Mouse (Mus musculus): ENCODE data around the gene Def8. TPM values are rescaled to one million over a fixed set of nuclear protein-coding genes. Genes with fewer than 3 reads are reported as not detected.
A peak's percentile ranks its signal among the peaks of the same experiment; 100 is the strongest.
"Not testable (repeated sequence)": the region's sequence is repeated elsewhere in the genome, so short reads cannot be mapped to it uniquely, and the experiment has no call there.

Gene Def8
- polyA plus RNA-seq, 1 experiment = 41.8 TPM

DNA sequence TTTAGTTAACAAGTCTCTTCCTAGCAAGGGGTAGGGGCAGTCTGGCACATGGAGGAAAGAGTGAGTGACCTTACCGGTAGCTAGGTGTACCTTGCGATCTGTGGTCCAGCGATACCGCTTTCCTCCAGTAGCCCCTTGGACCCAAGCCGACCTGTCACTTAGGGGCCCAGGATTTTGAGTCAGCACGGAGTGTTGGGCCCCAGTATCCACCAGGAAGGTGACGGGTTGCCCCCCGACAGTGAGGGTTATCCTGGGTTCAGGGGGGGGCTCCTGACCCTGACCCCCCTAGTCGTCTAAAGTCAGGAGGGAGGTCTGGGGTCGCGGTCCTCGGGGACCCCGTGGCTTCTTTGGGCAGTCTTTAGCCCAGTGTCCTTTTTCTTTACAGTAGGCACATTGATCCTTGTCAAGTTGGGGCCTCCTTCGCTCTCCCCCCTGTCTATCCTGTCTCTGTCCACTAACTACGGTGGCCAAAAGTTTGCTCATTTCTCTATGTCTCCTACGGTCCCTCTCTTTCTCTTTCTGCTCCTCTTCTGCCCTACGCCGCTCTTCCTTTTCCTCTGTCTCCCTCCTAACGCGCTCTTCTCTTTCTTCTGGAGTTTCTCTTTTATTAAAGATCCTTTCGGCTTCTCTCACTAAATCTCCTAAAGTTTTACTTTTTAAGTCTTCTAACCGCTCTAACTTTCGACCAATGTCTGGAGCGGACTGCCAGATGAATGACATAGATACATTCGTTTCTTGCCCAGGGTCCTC is 8.5 kb downstream of the Def8 start:
- no peak for DNase-seq (ENCODE audit: extremely low spot score in 1 of 2, low spot score in 1 of 2)

DNA sequence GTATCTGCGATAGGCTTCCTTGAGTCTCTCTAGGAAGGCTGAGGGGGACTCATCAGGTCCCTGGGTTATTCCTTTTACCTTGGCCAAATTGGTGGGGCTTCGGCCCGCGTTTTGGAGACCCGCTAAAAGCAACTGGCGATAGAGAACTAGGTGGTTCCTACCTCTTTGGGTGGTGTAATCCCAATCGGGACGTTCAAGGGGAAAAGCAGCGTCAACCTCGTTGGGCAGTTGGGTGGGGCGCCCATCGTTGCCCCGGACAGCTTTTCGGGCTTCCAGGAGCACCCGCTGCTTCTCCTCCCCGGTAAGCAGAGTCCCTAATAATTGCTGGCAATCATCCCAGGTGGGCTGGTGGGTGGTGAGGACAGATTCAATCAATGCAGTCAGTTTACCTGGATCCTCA is 9.1 kb downstream of the Def8 start:
- DNase-seq (ENCODE audit: extremely low spot score in 1 of 2, low spot score in 1 of 2) = no peak

DNA sequence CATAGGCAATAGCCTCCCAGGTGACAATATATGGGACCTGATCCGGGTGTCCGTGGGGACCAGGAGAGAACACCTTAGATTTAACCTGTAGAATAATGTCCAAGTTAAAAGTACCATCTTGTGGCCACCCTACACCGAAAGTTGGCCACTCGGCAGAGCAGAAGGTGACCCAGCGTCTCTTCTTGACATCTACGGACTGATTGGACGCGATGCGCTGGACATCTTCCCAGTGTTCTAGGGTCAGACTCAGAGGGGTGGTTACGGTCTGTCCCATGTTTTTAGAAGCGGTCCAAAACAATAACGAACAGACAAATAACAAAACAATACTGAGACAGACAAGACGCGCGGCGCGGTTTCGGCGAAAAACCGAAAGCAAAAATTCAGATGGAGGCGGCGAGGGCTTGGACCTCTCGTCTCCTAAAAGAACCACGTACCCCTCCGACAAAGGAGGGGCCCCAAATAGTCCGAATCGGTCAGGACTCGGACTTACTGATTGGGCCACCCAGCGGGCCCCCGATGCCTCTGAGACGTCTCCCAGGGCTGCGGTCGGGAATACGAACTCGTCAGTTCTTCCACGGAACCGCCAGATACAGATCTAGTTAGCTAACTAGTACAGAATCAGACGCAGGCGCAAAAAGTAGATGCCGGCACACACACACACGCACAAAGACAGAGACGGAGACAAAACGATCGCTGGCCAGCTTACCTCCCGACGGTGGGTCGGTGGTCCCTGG is 10.1 kb downstream of the Def8 start:
- DNase-seq (ENCODE audit: extremely low spot score in 1 of 2, low spot score in 1 of 2) = not testable (repeated sequence)

DNA sequence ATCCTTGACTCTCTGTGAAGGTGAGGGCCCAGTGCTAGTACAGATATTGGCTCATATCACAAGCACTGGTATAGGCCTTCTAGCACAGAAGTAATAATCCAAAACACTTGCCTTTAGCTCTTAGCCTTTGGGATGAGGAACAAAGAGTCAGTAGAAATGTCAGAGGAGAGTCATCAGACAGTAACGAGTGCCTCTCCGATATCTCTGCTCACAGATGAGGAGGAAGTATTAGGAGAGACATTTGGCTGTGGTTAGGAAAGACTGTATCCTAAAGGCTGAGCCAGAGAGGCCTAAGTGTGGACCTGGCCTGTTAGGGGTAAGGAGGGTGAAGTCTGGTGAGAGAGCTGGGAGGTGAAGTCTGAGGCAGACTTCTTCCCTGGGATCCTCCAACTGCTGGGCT is 18.5 kb downstream of the Def8 start:
- DNase-seq (ENCODE audit: extremely low spot score in 1 of 2, low spot score in 1 of 2) = no peak

DNA sequence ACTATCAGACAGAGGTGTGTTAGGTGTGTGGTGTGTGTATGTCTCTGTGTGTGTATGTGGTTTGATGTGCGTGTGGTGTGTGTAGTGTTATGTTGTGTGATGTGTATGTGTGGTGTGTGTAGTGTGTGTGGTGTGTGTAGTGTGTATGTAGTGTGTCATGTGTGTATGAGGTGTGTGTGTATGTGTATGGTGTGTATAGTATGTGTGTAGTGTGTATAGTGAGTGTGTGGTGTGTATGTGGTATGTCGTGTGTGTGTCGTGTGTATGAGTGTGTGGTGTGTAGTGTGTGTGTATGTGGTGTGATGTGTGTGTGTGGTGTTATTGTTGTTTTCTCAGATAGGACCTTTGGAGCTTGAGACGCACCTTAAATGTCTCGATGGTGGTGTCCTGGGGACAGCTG is 19.0 kb downstream of the Def8 start:
- DNase-seq (ENCODE audit: extremely low spot score in 1 of 2, low spot score in 1 of 2) = no peak

DNA sequence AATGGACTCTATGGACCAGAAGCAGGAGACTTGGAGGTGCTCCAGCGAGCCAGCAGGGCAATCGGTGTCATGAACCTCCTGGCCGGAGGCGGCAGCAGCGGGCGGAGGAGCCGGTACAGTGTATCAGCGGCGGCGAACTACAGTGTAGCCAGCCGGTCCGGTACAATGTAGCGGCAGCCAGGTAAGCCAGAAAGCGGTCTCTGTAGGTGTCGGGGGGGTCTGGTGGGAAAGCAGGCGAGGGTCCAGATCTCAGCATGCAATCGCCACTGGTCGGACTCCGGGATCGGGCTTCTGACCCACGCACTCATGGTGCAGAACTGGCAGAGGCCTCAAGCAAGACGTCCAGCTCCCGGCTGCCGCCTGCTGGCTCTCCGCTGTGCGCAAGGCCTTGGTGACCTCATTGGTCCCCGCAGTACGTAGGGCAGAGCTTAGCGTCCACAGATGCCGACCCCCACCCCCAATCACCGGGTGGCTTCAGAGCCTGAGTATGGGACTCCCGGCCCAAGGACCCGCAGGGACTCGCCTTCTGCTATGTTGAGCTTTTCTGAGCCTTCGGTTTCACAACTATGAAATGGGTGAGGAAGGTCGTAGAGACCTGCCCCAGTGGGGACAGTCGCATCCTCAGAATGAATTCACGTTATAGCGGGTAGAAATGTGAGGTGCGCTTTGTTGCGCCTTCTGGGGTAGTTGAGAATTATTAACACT is 19.7 kb downstream of the Def8 start:
- peak; percentile 82 to 96 for DNase-seq (ENCODE audit: extremely low spot score in 1 of 2, low spot score in 1 of 2)

DNA sequence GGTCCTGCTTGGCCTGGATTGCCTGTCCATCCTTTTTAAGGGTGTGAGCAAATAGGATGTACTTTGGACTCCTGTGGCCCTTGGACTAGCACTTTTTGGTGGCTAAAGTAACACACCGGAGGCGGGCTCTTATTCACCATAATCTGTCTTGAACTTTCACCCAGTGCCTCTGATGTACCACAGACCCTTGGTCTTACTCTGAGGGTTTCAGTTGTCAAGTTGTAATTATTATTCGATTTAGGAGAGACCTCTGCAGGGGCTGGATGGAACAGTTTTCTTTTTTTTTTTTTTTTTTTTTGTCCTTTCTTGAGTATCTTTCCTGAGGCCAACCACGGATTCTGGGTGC is 20.2 kb downstream of the Def8 start:
- DNase-seq (ENCODE audit: extremely low spot score in 1 of 2, low spot score in 1 of 2) = peak in 1 of 2 experiments; percentile 14

DNA sequence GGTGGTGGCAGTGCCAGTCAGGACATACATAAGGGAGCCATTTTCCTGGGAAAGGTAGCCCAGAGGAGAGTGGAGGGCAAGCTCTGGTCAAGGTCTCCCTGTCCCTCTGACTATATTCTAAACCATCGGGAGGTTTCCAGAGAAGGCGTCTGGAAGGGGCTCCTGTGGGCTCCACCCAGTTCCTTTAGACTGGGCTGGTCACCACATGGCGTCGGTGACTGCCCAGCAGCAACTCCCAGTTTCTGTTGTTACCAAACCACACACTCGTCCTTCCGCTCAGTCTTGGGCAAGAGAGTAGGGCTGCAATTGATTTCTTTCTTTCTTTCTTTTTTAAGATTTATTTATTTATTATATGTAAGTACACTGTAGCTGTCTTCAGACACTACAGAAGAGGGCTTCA is 20.8 kb downstream of the Def8 start:
- no peak for DNase-seq (ENCODE audit: extremely low spot score in 1 of 2, low spot score in 1 of 2)

DNA sequence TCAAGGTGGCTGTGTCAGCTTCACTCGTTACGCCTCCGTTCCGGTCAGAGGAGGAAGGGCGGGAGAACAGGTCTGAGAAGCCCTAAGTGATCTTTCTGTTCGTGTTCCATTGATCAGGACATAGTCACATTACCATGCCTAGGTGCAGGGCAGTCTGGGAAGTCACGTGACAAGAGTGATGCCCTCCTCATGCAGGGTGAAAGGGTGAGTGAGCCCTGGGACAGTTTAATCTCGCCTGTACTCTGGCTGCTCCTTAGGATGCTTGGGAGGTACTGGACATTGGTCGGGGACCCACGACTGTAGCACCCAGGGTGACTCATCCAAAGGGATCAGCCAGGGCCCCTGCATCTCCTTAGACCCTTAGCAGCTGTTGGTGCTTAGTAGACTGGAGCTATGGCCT is 22.7 kb downstream of the Def8 start:
- no peak for DNase-seq (ENCODE audit: extremely low spot score in 1 of 2, low spot score in 1 of 2)

DNA sequence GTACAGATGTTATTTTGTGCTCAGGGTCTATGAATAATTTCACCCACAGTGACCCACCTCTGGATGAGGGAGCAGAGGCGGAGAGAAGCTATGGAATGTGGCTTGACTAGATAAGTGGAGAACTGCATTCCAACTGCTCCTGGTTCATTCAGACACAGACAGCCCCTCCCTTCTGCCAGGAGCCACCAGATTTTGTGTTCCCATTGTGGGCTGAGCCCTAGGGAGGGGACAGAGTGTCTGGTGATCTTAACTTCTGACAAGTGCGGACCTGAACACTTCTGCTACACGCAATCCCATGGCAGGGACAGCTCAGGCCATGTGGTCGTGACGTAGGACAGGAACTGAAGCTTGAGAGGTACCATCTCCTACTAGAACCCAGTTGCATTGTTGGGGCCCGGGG is 23.5 kb downstream of the Def8 start:
- DNase-seq (ENCODE audit: extremely low spot score in 1 of 2, low spot score in 1 of 2) = no peak

DNA sequence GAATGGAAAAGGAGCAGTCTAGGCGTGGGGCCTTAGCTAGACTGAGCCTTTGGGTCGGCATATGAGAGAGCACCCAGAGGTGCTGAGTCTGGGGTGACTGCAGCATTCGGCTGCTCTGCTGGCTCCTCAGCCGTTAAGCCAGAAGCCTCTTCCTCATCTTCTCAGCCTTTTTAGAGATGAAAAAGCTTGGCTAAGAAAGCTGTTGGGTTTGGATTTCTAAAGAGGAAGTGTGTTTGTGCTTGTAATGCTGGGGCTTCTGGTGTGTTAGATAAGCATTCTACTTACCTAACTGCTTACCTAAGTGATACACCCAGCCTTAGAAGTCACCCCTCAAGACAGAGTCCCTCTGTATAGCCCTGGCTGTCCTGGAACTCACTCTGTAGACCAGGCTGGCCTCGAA is 27.5 kb downstream of the Def8 start:
- DNase-seq (ENCODE audit: extremely low spot score in 1 of 2, low spot score in 1 of 2) = no peak

DNA sequence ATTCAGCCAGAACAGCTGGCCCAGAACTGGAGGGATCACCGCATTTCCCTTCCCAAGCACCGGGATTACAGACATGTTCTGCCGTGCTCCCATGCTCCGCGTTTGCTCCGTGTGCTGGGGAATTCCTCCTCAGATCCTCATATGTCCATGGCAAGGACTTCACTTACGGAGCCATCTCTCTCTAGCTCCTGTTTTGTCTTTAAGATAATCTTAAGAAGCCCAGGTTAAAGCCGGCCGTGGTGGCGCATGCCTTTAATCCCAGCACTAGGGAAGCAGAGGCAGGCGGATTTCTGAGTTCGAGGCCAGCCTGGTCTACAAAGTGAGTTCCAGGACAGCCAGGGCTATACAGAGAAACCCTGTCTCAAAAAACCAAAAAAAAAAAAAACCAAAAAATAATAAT is 28.4 kb downstream of the Def8 start:
- DNase-seq (ENCODE audit: extremely low spot score in 1 of 2, low spot score in 1 of 2) = not testable (repeated sequence)

DNA sequence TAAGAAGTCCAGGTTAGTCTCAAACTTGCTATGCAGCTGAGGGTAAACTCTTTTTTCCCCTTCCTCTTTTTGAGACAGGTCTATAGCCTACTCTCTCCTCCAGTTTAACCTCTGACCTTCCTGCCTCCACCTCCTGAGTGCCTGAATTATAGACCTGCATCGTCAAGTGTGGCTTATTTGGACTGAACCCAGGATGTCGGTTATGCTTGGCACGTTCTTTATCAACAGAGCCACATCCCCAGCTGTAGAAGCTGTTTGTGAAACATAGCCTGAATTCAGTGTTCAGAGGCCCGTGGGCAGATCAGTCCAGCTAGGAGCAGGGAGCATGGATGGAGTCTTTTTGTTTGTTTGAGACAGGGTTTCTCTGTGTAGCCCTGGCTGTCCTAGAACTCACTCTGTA is 28.8 kb downstream of the Def8 start:
- DNase-seq (ENCODE audit: extremely low spot score in 1 of 2, low spot score in 1 of 2) = no peak

DNA sequence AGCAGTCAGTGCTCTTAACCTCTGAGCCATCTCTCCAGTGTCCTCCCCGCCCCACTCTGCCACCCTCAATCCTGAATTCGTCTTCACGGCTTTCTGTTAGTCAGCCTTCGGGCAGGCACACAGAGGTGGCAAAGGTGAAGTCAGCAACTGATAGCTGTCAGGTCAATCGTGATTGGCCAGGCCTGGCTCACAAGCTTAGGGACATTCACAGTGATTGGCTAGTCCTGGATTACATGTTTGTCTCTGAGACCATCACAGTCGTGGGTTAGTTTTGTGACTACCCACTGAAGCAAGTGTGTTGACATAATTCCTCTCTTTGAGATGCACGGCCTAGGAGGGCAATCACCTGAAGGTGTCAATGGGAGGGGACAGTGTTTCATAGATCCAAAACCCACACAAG is 30.0 kb downstream of the Def8 start:
- DNase-seq (ENCODE audit: extremely low spot score in 1 of 2, low spot score in 1 of 2) = no peak

DNA sequence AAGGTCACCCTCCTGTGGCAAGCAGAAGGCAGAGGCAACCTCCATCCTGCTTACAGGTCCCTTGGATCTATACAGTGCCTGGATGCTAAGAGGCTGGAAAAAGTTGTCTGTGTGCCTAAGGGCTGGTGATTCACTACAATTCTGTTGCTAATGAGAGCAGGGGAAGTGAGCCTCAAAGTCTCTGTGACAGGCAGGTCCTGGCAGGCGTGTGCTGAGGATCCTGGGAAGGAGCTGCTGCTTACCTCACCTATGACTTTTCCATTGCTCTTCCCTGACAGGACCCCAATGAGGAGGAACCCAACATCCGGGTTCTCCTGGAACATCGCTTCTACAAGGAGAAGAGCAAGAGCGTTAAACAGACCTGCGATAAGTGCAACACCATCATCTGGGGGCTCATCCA is 30.6 kb downstream of the Def8 start:
- no peak for DNase-seq (ENCODE audit: extremely low spot score in 1 of 2, low spot score in 1 of 2)

DNA sequence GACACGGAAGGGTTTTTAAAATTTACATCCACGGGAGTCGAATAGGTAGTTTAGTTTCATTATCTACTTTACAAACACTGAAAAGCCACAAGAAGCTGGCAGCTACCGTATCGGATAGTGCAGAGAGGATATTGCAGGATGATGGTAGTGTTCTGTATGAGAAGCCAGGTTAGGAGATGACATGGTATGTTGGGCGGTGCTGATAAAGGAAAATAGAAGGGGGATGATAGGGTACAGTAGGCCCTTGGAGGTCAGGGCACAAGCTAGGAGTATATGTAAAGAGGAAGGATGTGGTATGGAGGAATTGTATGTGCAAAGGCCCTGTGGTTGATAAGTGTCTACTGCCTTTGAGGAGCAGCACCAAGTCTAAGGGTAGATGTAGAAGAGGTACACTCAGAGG is 31.2 kb downstream of the Def8 start:
- DNase-seq (ENCODE audit: extremely low spot score in 1 of 2, low spot score in 1 of 2) = no peak

DNA sequence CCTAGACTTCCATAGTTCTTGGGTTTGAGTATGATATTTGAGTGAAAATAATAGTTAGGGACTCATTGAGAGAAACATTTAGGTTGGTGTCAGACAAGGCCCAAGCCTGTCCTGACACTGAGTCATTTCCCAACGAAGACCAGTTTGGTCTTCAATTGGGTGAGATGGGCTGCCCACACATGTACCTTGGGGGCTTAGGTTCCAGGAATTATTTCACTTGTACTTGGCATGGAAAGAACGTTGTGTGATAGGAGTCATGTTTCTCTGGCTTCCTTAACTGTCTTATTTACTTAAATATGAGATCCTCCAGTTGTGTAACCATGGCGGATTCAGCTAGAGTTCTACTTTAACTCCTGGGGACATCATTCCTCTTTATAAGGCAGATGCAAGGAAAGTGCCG is 40.3 kb downstream of the Def8 start:
- no peak for DNase-seq (ENCODE audit: extremely low spot score in 1 of 2, low spot score in 1 of 2)

DNA sequence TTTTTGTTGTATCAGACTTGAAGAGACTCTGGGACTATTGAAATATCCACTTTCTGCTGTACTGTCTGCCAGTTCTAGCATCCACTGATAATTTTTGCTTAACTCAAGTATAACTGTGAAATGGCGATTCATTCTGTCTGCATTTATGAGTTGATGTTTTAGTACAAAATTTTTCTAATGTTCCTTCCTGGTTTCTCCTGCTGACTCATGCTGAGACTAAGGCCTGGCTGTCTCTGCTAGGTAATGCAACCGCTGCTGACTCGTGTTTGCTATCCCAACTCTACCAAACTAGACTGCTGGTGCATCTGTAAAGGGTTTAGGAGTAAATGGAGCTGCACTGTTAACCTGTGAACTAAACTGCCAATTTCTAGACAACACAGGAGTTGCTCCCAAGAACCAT is 44.1 kb downstream of the Def8 start:
- DNase-seq (ENCODE audit: extremely low spot score in 1 of 2, low spot score in 1 of 2) = no peak

DNA sequence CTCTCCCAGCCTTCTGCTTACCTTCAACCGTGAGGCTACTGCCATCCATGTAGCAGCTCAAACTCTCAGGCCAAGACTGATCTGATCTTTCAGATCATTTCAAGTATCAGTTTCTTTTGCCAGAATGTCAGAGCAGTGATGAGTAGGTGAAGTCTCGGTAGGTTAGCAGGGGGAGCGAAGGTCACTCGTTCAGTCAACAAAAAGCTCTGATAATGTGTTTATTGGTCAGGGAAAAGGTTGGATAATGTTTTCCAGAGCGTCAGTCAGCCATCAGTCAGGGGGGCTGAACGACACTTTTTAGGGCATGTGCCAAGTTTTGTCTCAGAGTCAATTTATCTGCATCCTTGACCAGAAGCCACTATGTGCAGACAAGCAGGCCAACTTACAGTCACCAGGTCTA is 49.7 kb downstream of the Def8 start:
- DNase-seq (ENCODE audit: extremely low spot score in 1 of 2, low spot score in 1 of 2) = not testable (repeated sequence)

DNA sequence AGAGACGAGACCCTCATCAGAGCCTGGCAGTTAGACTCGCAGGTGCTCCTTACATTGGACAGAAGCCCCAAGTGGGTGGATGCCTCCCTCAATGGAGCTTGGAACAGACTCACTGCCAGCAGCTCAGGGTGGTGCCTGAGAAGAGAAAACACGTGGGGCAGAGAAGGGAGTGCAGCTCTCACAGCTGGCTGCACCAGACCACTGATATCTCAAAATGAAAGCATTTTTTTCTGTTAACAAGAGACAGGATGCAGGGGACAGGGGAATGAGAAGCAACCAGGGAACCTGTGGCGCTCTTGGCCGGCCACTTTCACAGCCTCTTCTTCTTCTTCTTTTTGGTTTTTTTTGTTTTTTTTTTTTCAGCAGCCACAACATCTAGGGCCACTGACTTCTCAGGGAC is 51.2 kb downstream of the Def8 start:
- not testable (repeated sequence) for DNase-seq (ENCODE audit: extremely low spot score in 1 of 2, low spot score in 1 of 2)

DNA sequence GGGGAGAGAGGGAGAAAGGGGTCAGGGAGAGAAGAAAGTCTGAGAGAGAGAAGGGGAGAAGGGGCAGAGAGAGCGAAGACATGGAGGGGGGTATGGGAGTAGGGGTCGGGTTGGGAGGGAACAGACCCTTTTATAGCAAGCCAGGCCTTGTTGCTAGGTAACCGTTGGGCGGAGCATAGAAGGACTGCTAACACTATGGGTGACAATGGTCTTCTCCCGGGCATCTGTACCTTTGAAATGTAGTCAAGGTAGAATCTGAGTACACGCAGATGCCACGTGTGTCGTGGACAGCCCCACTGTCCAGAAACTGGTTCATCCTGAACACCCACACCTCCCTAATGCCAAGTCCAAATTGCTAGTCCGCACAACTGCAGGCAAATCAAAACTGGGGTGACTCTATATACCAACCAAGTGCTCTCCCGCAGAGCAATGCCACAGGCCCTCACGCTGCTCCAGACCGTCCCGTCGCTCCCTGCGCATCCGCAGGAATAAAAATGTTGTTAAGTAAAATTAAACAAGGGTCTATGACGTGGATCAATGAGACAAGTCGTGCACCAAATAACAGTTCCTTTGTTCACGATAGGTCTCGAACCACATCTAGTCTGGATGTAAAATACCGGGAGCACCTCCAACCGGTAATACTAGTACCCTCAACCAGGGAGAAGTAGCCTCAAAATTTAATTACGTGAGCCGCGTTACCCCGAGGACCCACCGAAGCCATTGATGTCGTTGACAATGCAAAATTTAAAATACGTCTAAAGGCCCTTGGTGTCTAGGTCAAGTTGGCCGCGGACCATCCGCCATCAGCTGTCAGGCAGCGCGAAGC is 53.8 kb downstream of the Def8 start:
- DNase-seq (ENCODE audit: extremely low spot score in 1 of 2, low spot score in 1 of 2) = peak in 1 of 2 experiments; percentile 33

All from frontal cortex, adult 2 months (tissue).